Mouse (Mus musculus) embryonic facial prominence, embryonic 14.5 days (tissue): ENCODE data around the gene Dvl3. TPM values are rescaled to one million over a fixed set of nuclear protein-coding genes. Genes with fewer than 3 reads are reported as not detected.

Experiments
- polyA plus RNA-seq: library from polyadenylated mRNA; unstranded; fragments of >200 nt; fragmentation: Nextera tagmentation; extraction: Ambion mirVana; gene quantifications from 2 replicates; pipeline ENCODE4 v1.2.1, GENCODE M21; 2014

The Dvl3 gene
- polyA plus RNA-seq, 1 experiment from 2014 or later: 30.8 TPM

Other genes with a start within 250 kb of the Dvl3 start
- 75.8 and 88.8 TPM in 2 replicates for gene Parl, start 214.6 kb upstream of the Dvl3 start, polyA plus RNA-seq
- gene Cyp2ab1, start 191.6 kb upstream of the Dvl3 start, polyA plus RNA-seq: 0.07 TPM in 1 of 2 replicates, not detected in the other
- 63.5 and 63.8 TPM in 2 replicates for gene Abcc5, start 90.6 kb upstream of the Dvl3 start, polyA plus RNA-seq
- 82.4 and 88.0 TPM in 2 replicates for gene Eif2b5, start 18.2 kb upstream of the Dvl3 start, polyA plus RNA-seq
- gene Ap2m1, start 18.5 kb downstream of the Dvl3 start, polyA plus RNA-seq: 573 and 628 TPM in 2 replicates
- gene Abcf3, start 31.6 kb downstream of the Dvl3 start, polyA plus RNA-seq: 54.2 and 61.5 TPM in 2 replicates
- 2.2 and 3.1 TPM in 2 replicates for gene Vwa5b2, start 72.5 kb downstream of the Dvl3 start, polyA plus RNA-seq
- gene Eef1akmt4, start 94.6 kb downstream of the Dvl3 start, polyA plus RNA-seq: 33.1 and 36.3 TPM in 2 replicates
- 0.70 TPM in 1 of 2 replicates, not detected in the other for gene Gm49333, start 94.6 kb downstream of the Dvl3 start, polyA plus RNA-seq
- 40.2 and 40.6 TPM in 2 replicates for gene Alg3, start 94.8 kb downstream of the Dvl3 start, polyA plus RNA-seq
- gene Camk2n2, start 104.3 kb downstream of the Dvl3 start, polyA plus RNA-seq: 2.1 and 3.0 TPM in 2 replicates
- 3.3 and 5.0 TPM in 2 replicates for gene Ece2, start 112.8 kb downstream of the Dvl3 start, polyA plus RNA-seq
- 278 and 312 TPM in 2 replicates for gene Psmd2, start 134.7 kb downstream of the Dvl3 start, polyA plus RNA-seq
- 153 and 157 TPM in 2 replicates for gene Eif4g1, start 151.3 kb downstream of the Dvl3 start, polyA plus RNA-seq
- 10.9 and 11.2 TPM in 2 replicates for gene Fam131a, start 176.3 kb downstream of the Dvl3 start, polyA plus RNA-seq
- gene Polr2h, start 200.7 kb downstream of the Dvl3 start, polyA plus RNA-seq: 107 and 115 TPM in 2 replicates
- 11.9 and 13.3 TPM in 2 replicates for gene Clcn2, start 200.8 kb downstream of the Dvl3 start, polyA plus RNA-seq
- gene Chrd, start 216.1 kb downstream of the Dvl3 start, polyA plus RNA-seq: 9.1 and 11.7 TPM in 2 replicates
- gene Thpo, start 217.5 kb downstream of the Dvl3 start, polyA plus RNA-seq: 0.54 and 0.89 TPM in 2 replicates